Mouse (Mus musculus): Measurements from ENCODE around the gene Rbm15b. TPM values are rescaled to one million over a fixed set of nuclear protein-coding genes. Genes with fewer than 3 reads are reported as not detected.

Gene Rbm15b
- polyA plus RNA-seq (2016; fragmentation: Nextera tagmentation; extraction: Ambion mirVana) = 17.9 and 20.4 TPM in 2 replicates

DNA sequence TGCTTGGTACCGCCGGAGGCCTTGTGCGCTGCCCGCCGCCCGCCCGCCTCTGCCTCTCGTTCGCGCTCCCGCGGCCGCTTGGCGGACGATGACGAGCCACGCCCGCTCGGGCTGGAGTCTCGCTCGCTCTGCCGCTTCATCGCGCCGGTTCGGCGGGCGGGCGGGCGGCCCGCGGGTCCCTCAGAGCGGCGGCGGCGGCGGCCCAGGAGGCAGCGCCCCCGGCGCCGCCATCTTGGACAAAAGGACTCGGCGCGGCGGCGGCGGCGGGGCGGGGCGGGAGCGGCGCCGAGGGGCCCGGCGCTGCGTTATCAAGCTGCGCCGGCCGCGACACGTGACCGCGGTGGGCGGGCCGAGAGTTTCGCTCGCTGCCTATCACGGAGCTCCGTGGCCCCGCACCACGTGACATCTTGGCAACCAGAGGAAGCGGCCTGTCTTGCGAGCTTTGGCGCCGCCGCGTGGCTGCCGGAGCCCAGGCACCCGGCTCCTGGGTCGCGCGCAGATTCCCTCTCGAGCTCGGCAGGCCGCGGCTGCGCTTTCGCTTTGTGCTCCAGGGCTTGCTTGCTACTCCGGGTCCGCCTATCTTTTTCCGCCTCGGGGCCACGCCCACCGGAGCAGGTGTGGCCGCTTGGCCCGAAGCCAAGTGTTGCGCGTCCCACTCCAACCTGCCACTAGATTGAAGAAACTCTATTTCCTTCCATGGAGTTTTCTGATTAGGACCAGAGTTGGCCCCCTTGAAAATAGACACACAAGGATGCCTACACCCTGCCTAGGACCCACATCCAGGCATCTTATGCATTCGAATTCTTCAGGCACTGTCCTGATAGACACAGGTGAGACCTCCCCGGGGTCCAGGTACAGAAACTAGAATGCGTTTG is at the start of gene Rbm15b:
TSS of gene Rbm15b (minus strand) at position 601 of the 875 bp plus-strand sequence.
- DNase-seq (ENCODE audit: low spot score) = peak; percentile 99
- H3K27ac ChIP-seq = peak within 1 kb of the TSS; percentile 99
- H3K9me3 ChIP-seq (replicated peaks) = no peaks in the 10 kb centered on the region
- H3K27me3 ChIP-seq (ENCODE audit: low read depth, poor library complexity, severe bottlenecking) = no peaks in the 10 kb centered on the region
- peak within 1 kb of the TSS; percentile 95 for H3K4me3 ChIP-seq
- peaks cover 73% of the 10 kb centered on the region for H3K4me1 ChIP-seq
- H3K36me3 ChIP-seq = peaks cover 71% of the 10 kb centered on the region
- 2% methylated on average over 101 of the region's 101 CpGs for WGBS

DNA sequence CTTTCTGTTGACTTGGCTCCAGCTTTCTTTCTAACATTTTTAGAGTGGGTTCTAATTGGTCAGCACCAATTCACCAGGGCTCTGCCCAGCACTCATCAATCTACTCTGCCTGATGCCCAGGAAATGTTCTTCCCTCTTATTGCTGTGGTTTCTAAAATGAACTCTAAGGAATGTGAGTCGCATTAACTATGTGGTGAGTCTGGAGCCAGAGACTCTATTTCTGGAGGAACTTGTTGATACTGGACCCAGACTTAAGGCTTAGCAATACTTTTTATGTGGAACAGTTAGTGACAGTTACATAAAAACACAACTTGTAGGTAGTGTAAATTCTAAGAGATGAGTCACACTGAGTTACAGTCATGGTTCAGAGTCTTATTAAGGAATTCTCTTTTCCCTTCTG is 47.8 kb upstream of the Rbm15b start:
- Histone ChIP-seq H3K36me3 (no peaks in the 10 kb centered on the region), H3K4me3 (no peak overlapping the region), H3K27ac (no peak overlapping the region), H3K4me1 (no peaks in the 10 kb centered on the region), H3K9me3 (replicated peaks) (no peaks in the 10 kb centered on the region), H3K27me3 (ENCODE audit: low read depth, poor library complexity, severe bottlenecking) (no peaks in the 10 kb centered on the region)
- DNase-seq (ENCODE audit: low spot score) = no peak
- 89% methylated on average over 1 of the region's 1 CpGs for WGBS

DNA sequence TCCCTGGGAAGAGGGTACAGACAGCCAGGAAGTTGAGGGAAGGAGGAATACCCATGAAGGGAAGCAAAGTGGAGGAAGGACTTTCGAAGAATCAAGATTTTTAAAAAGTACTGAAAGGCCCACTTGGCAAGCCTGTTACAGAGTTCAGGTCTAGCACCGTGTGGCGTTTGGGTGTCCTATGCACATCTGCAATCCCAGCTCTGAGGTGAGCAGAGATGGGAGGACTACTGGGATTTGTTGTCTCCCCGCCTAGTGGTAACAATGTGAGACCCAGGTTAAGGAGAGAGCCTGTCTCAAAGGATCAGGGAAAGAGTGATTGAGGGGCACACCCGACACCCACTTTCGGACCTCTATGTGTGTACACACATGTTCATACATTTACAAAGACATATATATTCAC is 27.6 kb upstream of the Rbm15b start:
- Histone ChIP-seq H3K4me1 (peaks cover 19% of the 10 kb centered on the region), H3K9me3 (replicated peaks) (no peaks in the 10 kb centered on the region), H3K4me3 (no peak overlapping the region), H3K36me3 (no peaks in the 10 kb centered on the region), H3K27ac (no peak overlapping the region), H3K27me3 (ENCODE audit: low read depth, poor library complexity, severe bottlenecking) (no peaks in the 10 kb centered on the region)
- 87% methylated on average over 6 of the region's 6 CpGs for WGBS
- DNase-seq (ENCODE audit: low spot score) = no peak

DNA sequence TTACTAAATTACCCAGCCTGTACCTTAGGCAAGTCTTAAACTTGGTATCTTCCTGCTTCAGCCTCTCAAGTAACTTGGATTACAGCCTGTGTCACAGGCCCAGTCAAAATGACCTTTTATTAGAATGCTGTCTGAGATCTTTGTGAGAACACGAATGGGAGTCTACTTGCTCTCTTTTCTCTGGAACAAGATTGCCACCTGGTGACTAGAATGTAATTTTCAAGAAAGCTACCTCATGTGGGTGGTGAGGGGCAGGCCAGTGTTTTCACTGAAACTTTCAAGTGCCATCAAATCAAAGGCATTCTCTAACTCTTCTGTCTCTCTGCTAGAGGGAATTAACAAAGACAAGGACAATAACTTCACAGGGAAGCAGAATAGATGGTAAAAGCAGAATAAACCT is 26.5 kb upstream of the Rbm15b start:
- no peak overlapping the region for H3K4me3 ChIP-seq
- H3K36me3 ChIP-seq = no peaks in the 10 kb centered on the region
- H3K27ac ChIP-seq = no peak overlapping the region
- no peaks in the 10 kb centered on the region for H3K9me3 ChIP-seq (replicated peaks)
- no peak for DNase-seq (ENCODE audit: low spot score)
- 27% methylated on average over 1 of the region's 1 CpGs for WGBS
- no peaks in the 10 kb centered on the region for H3K27me3 ChIP-seq (ENCODE audit: low read depth, poor library complexity, severe bottlenecking)
- H3K4me1 ChIP-seq = peaks cover 27% of the 10 kb centered on the region

DNA sequence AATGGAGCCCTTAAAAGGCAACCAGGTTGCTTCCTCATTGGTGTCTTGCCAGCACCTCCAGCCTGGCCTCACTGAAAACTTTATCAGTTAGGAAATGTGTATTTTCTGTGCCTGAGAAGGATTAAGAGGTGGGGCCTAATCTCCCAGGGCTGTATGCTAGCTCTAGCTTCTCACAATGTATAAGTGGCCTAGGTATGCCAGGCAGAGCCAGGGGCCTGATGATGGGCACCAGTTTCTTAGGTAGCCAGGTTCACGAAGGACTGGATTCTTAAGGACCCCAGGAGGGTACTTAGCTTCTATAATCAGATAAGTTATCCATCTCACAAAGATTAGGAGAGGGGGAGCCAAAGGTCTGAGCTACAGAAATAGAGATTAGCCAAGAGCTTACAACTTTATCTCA is 24.4 kb upstream of the Rbm15b start:
- Histone ChIP-seq H3K27me3 (ENCODE audit: low read depth, poor library complexity, severe bottlenecking) (no peaks in the 10 kb centered on the region), H3K9me3 (replicated peaks) (no peaks in the 10 kb centered on the region), H3K27ac (peak overlapping the region; percentile 26; the same call in 1 of the 2 replicates), H3K36me3 (no peaks in the 10 kb centered on the region), H3K4me1 (peaks cover 33% of the 10 kb centered on the region), H3K4me3 (no peak overlapping the region)
- 96% methylated on average over 1 of the region's 1 CpGs for WGBS
- no peak for DNase-seq (ENCODE audit: low spot score)

DNA sequence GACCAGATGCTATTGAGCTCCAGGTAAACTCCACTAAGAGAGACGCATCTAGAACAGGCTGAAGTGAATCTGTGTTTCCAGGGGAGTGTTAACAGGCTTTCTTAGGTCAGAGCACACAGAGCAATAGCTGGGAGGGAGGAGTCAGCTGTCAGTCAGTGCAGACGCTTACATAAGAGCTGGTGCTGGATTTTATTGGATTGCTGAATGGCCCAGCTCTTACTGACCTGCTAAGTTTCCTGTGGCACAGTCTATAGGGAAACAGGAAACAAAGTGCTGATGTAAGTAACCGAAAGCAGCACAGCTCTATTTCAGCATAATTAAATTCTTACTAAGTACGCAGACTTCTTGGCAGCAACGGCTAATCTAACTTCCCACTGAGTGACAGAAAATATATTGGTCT is 21.5 kb upstream of the Rbm15b start:
- WGBS = 62% methylated on average over 5 of the region's 5 CpGs
- Histone ChIP-seq H3K27ac (no peak overlapping the region), H3K9me3 (replicated peaks) (no peaks in the 10 kb centered on the region), H3K27me3 (ENCODE audit: low read depth, poor library complexity, severe bottlenecking) (no peaks in the 10 kb centered on the region), H3K4me1 (peaks cover 33% of the 10 kb centered on the region), H3K4me3 (no peak overlapping the region), H3K36me3 (no peaks in the 10 kb centered on the region)
- DNase-seq (ENCODE audit: low spot score) = no peak

DNA sequence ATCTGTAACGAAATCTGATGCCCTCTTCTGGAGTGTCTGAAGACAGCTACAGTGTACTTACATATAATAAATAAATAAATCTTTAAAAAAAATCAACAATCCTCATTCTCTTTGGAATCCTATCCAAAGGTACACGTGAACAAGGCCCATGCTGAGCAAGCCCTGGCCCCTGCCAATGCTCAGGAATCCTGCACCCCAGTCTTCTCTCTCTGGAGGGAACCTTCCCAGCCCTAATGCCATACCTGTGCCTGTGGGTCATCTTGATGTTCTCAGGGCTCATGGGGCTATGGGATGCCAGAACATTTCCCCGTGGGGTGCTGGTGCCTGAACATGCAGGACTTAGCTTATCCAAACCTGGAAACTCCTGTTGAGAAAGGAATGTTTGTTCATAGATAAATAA is 20.9 kb upstream of the Rbm15b start:
- Histone ChIP-seq H3K9me3 (replicated peaks) (no peaks in the 10 kb centered on the region), H3K4me3 (no peak overlapping the region), H3K27ac (no peak overlapping the region), H3K4me1 (peaks cover 33% of the 10 kb centered on the region), H3K36me3 (no peaks in the 10 kb centered on the region), H3K27me3 (ENCODE audit: low read depth, poor library complexity, severe bottlenecking) (no peaks in the 10 kb centered on the region)
- WGBS = 87% methylated on average over 3 of the region's 3 CpGs
- DNase-seq (ENCODE audit: low spot score) = no peak

DNA sequence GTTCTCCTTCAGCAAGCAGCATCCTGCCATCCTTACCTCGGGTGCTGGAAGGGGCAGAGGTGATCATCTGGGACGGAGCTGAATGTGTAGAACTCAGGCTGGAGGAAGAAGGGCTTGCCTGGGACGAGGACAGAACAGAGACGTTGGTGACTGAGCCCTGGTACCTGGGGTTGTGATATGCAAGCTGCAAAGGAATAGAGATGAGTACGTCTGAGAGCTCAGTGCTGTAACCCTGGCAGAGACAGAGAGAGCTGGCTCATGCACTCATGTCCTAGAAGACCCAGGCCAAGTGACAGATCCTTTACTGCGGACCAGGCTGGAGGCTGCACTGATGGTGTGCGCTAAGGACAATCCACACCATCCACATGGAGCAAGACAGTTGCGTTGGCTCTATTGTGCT is 19.4 kb upstream of the Rbm15b start:
- DNase-seq (ENCODE audit: low spot score) = no peak
- Histone ChIP-seq H3K9me3 (replicated peaks) (no peaks in the 10 kb centered on the region), H3K27me3 (ENCODE audit: low read depth, poor library complexity, severe bottlenecking) (no peaks in the 10 kb centered on the region), H3K27ac (no peak overlapping the region), H3K36me3 (no peaks in the 10 kb centered on the region), H3K4me1 (peaks cover 31% of the 10 kb centered on the region), H3K4me3 (no peak overlapping the region)
- WGBS = 83% methylated on average over 8 of the region's 8 CpGs

DNA sequence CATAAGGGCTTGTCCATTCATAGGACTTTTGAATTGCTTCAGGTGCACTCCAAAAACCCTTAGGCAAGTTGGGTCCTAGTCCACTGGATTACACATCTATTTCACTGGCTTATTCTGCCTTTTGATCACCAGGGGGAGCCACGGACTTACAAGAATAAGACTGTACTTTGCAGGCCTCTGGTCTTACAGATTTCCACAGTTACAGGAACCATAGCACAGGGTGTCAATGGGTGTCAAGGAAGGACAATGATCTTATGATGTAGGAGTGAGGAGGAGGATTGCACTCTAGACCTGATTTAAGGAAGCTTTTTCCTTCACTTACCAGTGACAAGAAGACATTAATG is 16.5 kb upstream of the Rbm15b start:
- Histone ChIP-seq H3K9me3 (replicated peaks) (no peaks in the 10 kb centered on the region), H3K36me3 (no peaks in the 10 kb centered on the region), H3K4me3 (no peak overlapping the region), H3K4me1 (peaks cover 6% of the 10 kb centered on the region; the same call in 1 of the 2 replicates), H3K27me3 (ENCODE audit: low read depth, poor library complexity, severe bottlenecking) (no peaks in the 10 kb centered on the region), H3K27ac (no peak overlapping the region)
- WGBS = 17% methylated on average over 1 of the region's 1 CpGs
- no peak for DNase-seq (ENCODE audit: low spot score)

DNA sequence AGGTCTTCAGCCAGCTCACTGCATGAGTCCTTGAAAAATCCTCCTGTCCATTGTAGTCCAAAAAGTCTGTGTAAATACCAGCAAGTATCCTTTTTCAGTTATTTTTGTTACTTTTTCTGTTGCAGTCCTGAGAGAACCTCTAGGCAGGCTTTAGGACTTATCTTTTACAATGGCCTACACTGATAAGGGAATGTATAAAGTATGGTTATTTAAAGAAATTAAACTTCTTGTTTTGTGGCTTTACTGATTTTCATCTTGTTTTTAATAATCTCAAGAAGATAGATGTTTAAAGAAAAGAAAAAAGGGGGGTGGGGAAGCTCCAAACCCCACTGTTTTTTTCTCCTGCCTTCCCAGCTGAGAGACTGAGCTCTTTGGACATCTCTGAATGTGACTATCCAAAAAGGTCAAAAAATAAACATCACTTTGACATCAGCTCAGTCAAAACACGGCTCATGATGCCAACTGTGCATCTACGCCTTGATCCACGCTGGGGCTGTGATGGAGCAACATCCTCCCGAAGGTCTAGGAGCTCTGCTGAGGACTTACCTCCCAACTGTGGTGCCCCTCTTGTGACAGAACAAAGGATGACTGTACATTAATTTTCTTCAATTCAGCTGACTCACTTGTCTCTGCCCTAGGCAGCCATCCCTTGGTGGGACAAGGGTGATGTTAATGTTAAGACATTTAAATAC is 16.0 kb upstream of the Rbm15b start:
- no peak overlapping the region for H3K4me3 ChIP-seq
- H3K27me3 ChIP-seq (ENCODE audit: low read depth, poor library complexity, severe bottlenecking) = no peaks in the 10 kb centered on the region
- no peak for DNase-seq (ENCODE audit: low spot score)
- 81% methylated on average over 4 of the region's 4 CpGs for WGBS
- no peak overlapping the region for H3K27ac ChIP-seq
- H3K9me3 ChIP-seq (replicated peaks) = no peaks in the 10 kb centered on the region
- peaks cover under 1% of the 10 kb centered on the region; the same call in 1 of the 2 replicates for H3K4me1 ChIP-seq
- no peaks in the 10 kb centered on the region for H3K36me3 ChIP-seq

DNA sequence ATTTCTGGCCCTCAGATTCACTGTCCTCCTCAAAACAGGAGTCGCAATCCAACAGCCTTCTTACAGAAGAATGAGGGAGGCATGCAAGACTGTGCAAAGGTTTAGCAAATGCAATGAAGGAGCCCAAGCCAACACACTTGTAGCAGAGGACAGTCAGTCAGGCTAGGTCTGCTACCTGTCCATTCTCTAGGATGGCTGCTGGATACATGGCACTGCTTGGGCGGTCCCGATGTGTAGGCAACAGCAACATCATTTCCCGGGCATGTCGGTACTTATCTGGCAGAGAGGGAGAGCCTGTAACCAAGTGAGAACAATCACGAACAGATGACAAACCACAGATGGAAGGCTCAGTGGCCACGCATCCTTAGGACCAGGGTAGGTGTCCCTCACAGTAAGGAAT is 14.4 kb upstream of the Rbm15b start:
- WGBS = 92% methylated on average over 7 of the region's 7 CpGs
- no peaks in the 10 kb centered on the region for H3K4me1 ChIP-seq
- H3K27ac ChIP-seq = no peak overlapping the region
- H3K4me3 ChIP-seq = no peak overlapping the region
- no peak for DNase-seq (ENCODE audit: low spot score)
- no peaks in the 10 kb centered on the region for H3K9me3 ChIP-seq (replicated peaks)
- H3K36me3 ChIP-seq = no peaks in the 10 kb centered on the region
- H3K27me3 ChIP-seq (ENCODE audit: low read depth, poor library complexity, severe bottlenecking) = no peaks in the 10 kb centered on the region

DNA sequence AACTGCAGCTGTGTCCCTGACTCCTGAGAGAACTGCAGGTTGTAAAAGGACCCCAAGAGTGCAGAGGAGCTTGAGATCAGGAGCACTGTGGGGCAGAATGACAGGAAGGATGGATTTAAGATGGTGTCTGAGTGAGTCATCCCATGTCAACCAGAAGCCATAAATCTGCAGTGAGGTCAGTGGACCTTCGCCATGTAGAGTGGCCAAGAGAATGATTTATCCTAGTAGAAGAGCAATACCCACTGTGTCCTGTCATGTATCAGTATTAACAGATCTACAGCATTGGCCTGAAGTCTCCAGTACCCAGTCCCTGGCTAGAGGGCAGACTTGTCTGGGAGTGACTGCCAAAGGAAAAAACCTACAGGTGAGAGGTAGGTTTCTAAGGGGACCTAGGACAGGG is 11.7 kb upstream of the Rbm15b start:
- no peaks in the 10 kb centered on the region for H3K36me3 ChIP-seq
- H3K4me1 ChIP-seq = no peaks in the 10 kb centered on the region
- no peaks in the 10 kb centered on the region for H3K9me3 ChIP-seq (replicated peaks)
- H3K27ac ChIP-seq = no peak overlapping the region
- no peak overlapping the region for H3K4me3 ChIP-seq
- 71% methylated on average over 1 of the region's 1 CpGs for WGBS
- DNase-seq (ENCODE audit: low spot score) = no peak
- H3K27me3 ChIP-seq (ENCODE audit: low read depth, poor library complexity, severe bottlenecking) = no peaks in the 10 kb centered on the region

DNA sequence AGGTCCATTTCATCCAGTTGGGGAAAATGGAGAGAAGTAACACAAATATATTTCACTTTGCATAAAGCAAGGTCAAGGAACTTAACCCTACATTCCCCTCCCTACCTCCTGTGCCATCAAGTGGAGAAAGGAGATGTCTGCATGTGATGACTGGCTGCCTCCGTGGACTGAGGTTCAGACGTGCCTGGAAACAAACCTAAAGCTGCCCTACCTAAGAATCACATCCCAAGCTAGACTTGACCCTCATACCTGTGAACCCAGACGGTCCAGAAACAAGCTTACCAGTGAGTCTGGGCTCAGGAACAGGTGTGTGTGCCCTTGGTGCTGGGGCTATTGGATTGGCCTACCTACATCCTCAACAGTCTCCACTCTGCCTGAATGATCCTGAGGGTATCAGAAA is 6.1 kb upstream of the Rbm15b start:
- no peak for DNase-seq (ENCODE audit: low spot score)
- Histone ChIP-seq H3K27ac (peak overlapping the region; percentile 96), H3K9me3 (replicated peaks) (no peaks in the 10 kb centered on the region), H3K27me3 (ENCODE audit: low read depth, poor library complexity, severe bottlenecking) (no peaks in the 10 kb centered on the region), H3K4me3 (peak overlapping the region; percentile 96), H3K4me1 (peaks cover 35% of the 10 kb centered on the region), H3K36me3 (peaks cover 26% of the 10 kb centered on the region)
- WGBS = 59% methylated on average over 3 of the region's 3 CpGs

Measured in limb, embryonic 10.5 days (tissue).